Mouse (Mus musculus) brown adipose tissue, adult 24 weeks (tissue): Measurements from ENCODE around the gene Psmb5. TPM values are rescaled to one million over a fixed set of nuclear protein-coding genes. Genes with fewer than 3 reads are reported as not detected.

ENCODE experiments used
- H3K27ac ChIP-seq: fragments of 200-500 bp; replicated peaks from 2 replicates; pipeline ENCODE4 v1.5.1; 2012; ENCODE audit warnings: low read depth, mild to moderate bottlenecking, low read length
- H3K4me1 ChIP-seq: fragments of 200-500 bp; 2 replicates; pipeline ENCODE4 v1.6.1; 2012; ENCODE audit warnings: low read length, mixed read lengths; ENCODE audit not compliant: control insufficient read depth, insufficient read depth, insufficient read length
- H3K4me3 ChIP-seq: fragments of 200-500 bp; 2 replicates; pipeline ENCODE4 v1.5.1; 2012; ENCODE audit warnings: low read depth, mild to moderate bottlenecking, low read length, moderate library complexity; ENCODE audit not compliant: insufficient read depth
- polyA plus RNA-seq: library from polyadenylated mRNA; stranded (reverse); fragments of >200 nt; gene quantifications from 2 replicates; pipeline ENCODE4 v1.2.4, GENCODE M21; 2012; ENCODE audit not compliant: missing spikeins, insufficient read depth, insufficient read length

Psmb5 gene
- polyA plus RNA-seq, 1 experiment, result 231 TPM

DNA sequence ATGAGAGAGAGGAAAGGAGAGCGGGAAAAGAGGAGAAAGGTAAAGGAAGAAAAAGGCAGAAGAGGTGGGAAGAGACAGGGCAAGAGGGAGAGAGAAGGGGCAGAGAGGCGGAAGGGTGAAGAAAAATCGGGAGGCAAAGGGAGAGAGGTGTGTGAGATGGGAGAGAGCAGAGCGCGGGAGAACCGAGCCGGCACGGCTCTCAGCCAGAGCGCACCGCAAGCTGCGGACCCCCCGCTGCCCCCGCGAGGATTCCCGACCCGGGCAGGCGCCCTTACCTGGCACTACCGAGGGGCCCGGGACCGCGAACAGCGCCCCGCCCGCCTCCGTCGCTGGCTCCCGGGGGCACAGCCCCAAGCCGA is 23.1 kb upstream of the Psmb5 start, which contains the start of gene Gm17606:
Gm17606 (plus strand) TSS at position 7 of the 359 bp plus-strand sequence.
- Histone ChIP-seq H3K27ac (no peak within 1 kb of the TSS), H3K4me3 (peak within 1 kb of the TSS; percentile 68), H3K4me1 (no peaks in the 10 kb centered on the region)

DNA sequence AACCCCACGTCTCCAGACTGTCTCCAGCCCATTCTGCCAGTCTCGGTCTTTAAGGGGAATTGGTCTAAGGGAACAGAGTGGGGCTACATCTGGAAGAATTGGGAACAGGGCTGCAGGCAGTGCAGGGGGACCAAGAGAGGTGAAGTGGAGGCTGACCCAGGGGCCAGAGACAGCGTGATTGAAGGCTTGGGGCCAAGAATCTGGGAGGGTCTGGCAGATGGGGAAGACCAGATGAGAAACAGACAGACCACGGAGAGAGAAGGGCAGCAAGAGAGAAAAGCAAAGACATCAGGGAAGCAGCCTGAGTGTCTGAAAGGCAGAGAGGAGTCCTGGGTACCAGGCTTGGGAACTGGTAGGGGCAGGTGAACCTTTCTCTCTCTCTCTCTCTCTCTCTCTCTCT is 22.3 kb upstream of the Psmb5 start:
- H3K4me3 ChIP-seq, result no peak overlapping the region
- no peaks in the 10 kb centered on the region for H3K4me1 ChIP-seq
- H3K27ac ChIP-seq, result no peak overlapping the region

DNA sequence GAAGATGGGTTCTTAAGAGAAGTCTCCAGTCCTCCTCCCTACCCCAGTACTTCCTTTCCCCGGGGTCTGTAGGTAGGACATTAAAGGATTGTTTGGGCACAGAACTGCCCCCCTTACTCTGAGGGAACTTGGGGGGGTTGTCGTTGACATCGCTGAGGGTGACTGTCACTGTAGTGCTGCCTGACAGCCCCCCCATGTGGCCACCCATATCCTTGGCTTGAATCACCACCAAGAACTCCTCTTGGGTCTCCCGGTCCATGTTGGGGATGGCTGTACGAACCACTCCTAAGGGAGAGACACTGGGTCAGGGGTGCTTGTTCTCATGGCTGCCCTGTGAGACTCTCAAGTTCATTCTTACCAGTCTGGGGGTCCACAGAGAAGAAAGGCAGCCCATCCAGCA is 20.4 kb upstream of the Psmb5 start:
- no peak overlapping the region for H3K4me3 ChIP-seq
- H3K27ac ChIP-seq, result no peak overlapping the region
- H3K4me1 ChIP-seq, result no peaks in the 10 kb centered on the region

DNA sequence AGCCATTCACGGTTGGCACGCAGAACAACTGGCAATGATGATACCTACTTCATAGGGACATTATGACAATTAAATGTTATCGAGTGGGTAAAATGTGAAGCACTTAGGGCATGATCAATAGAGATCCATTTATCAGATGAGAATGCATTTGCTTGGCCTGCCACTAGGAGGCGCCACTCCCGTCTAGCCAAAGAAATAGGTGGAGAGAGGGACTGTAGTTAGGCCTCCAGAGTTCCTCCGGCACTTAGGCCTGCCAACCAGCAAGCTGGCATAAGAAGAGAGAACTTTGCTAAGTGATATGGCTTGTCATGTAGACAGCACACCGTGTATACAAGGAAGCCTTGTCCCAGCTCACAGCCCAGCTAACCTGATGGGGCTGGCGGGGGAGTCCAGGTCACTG is 19.1 kb upstream of the Psmb5 start:
- Histone ChIP-seq H3K4me3 (no peak overlapping the region), H3K27ac (no peak overlapping the region), H3K4me1 (no peaks in the 10 kb centered on the region)

DNA sequence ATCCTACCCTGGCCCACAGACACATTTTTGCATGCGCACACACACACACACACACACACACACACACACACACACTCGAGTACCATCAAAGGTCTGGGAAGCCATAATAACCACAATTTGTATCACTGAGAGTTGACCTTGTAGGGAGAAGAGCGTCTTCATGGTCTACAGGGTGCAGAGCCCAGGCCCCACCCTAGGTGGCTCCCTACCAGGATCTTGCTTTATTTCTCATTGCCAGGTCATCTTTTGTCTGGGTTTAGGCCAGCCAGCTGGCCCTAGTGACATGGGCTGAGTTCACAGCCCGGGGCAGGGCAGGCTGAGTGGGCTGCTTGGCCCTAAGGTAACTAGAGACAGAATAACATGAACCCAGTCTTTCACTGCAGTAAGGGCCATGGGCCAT is 16.4 kb upstream of the Psmb5 start:
- H3K4me3 ChIP-seq, result no peak overlapping the region
- no peak overlapping the region for H3K27ac ChIP-seq

DNA sequence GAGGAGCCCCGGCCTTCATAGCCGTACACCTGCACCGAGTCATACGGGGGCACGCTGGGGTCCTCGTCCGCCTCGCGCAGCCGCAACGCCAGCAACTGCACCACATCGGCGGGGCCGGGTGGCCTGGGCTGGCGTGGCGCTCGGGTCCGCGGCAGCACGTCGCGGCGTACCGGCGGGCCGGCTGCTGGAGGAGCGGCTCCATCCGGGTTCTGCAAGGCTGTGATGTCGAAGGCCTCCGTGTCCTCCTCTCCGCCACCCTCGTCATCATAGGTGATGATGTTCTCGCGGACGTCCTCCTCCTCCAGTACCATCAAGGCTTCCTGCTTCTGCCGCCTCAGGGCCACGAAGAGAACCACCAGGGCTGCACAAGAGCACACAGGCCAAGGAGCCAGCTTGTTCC is 14.4 kb upstream of the Psmb5 start:
- H3K4me1 ChIP-seq, result no peaks in the 10 kb centered on the region
- no peak overlapping the region for H3K27ac ChIP-seq

More for the DNA sequence above, 16.4 kb upstream of the Psmb5 start:
- no peaks in the 10 kb centered on the region for H3K4me1 ChIP-seq

DNA sequence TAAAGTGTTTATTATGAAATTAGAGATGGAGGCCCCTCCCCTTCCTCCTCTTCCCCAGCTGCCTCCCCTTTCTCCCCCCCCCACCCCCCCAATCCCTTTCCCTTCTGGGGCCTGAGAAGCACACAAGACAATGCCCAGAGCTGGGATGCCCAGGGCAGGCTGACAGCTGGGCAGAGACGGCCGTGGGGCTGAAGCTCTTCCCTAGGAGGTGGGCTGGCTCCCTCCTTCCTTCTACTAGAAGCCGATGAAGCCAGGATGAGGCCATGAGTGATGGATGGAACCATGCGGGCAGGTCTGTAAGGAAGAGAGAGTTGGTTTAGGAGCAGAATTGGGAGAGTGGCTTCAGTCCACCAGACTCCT is 13.4 kb upstream of the Psmb5 start:
- Histone ChIP-seq H3K27ac (no peak overlapping the region), H3K4me3 (no peak overlapping the region), H3K4me1 (no peaks in the 10 kb centered on the region)

More for the DNA sequence above, 14.4 kb upstream of the Psmb5 start:
- no peak overlapping the region for H3K4me3 ChIP-seq

DNA sequence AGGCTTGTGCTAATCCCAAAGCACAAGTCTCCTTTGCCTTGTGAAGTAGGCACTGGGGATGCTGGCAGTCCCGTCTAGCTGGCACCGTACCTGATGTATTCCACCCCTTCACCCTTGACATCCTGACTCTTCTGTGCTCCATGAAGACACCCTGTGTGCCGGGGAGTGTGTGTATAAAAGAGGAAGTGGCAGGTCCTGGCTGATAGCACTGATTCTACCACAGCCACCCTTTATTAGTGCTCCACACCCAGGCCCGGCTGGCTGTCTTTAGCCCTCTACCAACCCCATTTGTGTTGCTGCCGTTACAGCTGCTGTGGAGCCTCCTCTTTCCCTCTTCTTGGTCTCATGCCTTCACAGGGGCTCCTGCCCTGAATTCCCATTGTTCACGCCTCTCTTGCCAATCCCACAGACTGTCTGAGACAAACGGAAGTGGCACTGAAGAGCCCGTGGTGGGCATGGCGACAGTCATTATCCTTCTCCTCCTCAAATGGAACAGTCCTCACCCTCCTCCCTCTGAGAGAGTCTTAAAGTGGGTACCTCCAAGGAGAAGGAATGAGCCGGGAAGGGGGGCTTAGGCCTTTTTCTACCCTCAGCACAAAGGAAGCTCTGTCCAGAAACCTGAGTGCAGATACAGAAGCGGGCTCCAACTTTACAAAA is 12.9 kb upstream of the Psmb5 start:
- no peaks in the 10 kb centered on the region for H3K4me1 ChIP-seq
- H3K4me3 ChIP-seq, result no peak overlapping the region
- H3K27ac ChIP-seq, result no peak overlapping the region

DNA sequence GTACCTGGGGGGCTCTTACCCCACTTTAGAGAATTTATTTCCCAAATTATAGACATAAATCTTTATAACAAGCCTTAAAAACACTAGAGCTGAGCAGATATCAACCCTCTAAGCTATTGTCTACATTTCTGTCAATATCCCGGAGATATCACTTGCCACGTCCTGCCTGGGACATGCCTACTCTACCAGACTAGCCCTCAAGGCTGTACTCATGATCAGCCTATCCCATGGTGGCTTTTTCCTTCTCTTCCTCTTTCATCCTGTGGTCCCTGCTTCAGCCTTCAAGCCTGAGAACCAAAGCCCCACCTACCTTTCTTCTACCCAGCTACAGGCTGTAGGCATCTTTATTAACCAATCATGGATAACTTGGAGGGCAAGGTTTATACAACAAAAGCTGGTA is 12.0 kb upstream of the Psmb5 start:
- Histone ChIP-seq H3K27ac (no peak overlapping the region), H3K4me3 (no peak overlapping the region), H3K4me1 (no peaks in the 10 kb centered on the region; the same call in 1 of the 2 replicates)

DNA sequence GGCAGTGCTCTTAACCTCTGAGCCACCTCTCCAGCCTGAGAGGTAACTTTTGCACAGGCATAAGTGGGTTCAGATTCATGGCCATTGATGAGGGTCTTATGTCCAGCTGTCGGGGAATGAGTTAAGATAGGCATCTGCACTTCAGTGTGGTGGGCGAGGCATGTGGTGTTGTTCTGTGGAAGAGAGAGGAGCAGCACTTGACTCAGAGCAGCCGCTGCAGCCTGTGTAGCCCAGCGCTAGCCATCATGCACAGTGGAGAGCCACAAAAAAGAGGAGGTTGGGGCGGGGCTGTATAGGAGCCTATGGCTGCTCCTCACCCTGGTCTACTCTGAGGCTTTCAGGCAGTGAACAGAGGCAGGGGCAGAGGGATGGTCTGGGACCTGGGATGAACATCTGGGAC is 10.3 kb upstream of the Psmb5 start:
- Histone ChIP-seq H3K4me3 (no peak overlapping the region), H3K27ac (no peak overlapping the region), H3K4me1 (no peaks in the 10 kb centered on the region; the same call in 1 of the 2 replicates)

DNA sequence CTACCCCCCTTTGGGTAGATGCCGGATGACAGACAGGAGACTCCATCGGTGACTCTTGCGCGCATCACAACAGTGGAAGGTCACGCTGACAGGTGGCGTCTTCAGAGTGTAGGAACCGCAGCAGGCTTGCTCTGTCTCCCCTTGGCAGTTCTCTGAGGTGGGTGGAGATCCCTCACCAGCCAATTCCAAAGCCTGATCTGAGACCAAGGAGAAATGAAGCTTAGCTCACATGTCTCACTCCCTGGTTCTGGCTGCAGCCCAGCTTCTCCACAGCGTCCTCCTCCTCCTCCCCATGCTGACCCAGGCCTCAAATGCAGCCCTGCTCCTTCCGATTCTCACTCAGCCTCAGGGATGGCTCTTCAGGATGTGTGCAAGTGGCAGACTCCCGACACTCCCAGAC is 7.2 kb upstream of the Psmb5 start:
- Histone ChIP-seq H3K27ac (no peak overlapping the region), H3K4me3 (no peak overlapping the region), H3K4me1 (no peaks in the 10 kb centered on the region; the same call in 1 of the 2 replicates)

DNA sequence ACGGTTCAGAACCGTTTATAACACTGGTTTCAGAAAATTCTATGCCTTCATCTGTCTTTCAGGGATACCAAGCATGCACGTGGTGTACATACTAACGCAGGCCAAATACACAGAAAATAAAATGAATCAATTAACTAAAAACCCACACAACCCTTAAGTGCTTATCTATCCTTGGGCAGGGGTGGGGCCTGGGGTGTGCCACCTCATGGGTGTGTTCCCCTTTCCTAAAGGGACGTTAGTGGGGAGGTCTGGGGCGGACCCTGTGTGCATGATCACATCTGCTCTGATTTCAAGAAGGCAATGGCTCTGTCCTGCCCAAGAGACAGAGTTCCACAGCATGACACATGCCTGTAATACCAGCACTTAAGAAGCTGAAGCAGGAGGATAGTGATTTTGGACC is 5.5 kb upstream of the Psmb5 start:
- Histone ChIP-seq H3K4me1 (no peaks in the 10 kb centered on the region; the same call in 1 of the 2 replicates), H3K27ac (no peak overlapping the region), H3K4me3 (no peak overlapping the region)

DNA sequence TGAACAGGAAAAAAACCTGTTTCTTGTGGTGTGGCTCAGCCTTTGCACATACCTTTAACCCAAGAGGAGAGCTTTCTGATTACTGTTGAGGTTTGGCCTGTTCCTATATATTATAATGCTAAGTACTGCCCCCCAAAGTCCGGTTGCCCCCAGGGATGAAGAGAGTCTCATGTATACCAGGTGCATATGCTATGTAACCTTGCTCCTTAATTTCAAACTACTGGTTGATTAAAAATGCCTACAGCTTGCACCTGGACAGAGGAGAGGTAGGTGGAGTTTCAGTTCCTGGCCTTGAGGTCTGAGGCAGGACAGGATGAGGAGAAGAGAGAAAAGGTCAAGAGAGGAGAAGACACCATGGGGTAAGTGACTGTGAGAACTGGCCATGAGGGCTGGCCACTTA is 3.3 kb upstream of the Psmb5 start, which contains the start of gene Psmb11:
Psmb11 (plus strand) TSS at position 301 of the 400 bp plus-strand sequence.
- no peak within 1 kb of the TSS for H3K4me3 ChIP-seq
- peaks cover 7% of the 10 kb centered on the region for H3K4me1 ChIP-seq
- no peak within 1 kb of the TSS for H3K27ac ChIP-seq

DNA sequence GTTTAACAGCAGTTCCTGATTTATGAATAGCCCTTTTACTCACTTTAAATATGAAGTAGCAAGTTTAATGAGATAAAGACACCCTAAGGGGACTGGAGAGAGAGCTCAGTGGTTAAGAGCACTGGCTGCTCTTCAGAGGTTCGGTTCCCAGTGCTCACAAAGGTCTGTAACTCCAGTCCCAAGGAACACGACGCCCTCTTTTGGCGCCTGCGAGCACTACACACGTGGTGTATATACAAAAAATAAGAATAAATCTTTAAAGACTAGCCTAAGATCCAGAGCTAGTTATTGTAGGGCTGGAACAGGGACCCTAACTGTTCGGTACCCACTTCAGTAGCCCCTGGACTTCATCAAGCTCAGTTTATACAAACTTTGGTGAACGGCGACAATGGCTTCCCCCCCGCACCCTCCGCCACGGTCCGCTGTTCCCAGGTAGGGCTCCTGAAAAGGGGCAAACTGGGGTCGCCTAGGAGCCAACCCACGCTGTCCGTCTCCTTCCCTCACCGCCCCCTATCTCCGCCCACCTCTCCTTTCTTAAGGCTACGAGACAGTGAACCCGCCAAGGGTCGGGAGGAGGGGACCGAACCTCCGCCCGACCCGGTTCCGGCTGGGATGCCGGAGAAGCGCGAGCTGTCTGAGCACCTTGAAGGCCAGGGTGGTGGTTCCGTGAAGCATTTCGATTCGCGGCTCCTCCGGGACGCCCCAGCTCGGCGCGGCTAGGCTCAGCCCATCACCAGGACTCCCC is 498 bp downstream of the Psmb5 start:
- 0 out of 2 replicates have a peak overlapping the region, but pooled peaks have one; percentile 20 for H3K27ac ChIP-seq
- peaks cover 7% of the 10 kb centered on the region; the same call in 1 of the 2 replicates for H3K4me1 ChIP-seq
- peak overlapping the region; percentile 97 for H3K4me3 ChIP-seq

DNA sequence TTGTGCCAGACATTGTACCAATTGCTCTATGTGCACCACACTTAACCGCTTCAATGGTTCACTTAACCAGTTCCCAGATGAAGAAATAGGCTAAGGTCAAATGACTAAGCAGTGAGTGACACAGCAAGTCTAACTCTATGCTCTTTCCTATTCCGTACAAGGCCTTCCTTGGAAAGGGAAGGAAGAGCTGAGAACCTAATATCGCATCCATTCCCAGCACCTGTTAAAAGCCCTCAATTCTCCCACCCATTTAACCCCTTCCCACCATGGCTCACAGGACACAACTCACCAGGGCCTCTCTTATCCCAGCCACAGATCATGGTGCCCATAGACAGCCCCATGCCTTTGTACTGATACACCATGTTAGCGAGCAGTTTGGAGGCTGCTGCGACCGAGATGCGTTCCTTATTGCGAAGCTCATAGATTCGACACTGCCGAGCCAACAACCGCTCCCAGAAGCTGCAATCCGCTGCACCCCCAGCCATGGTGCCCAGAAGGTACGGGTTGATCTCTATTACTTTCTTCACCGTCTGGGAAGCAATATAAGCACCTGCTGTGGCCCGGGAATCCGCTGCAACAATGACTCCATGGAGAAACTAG is 1.5 kb downstream of the Psmb5 start:
- Histone ChIP-seq H3K4me3 (no peak overlapping the region), H3K27ac (no peak overlapping the region), H3K4me1 (peaks cover 7% of the 10 kb centered on the region; the same call in 1 of the 2 replicates)
